Mouse (Mus musculus) G1E (cell line): ENCODE results near the gene Rfx8.

Experiments used
- CTCF ChIP-seq: IDR thresholded peaks from 2 replicates; pipeline ENCODE4 v1.5.1; 2012; ENCODE audit warnings: low read depth, low read length, inconsistent platforms, mixed read lengths
- GATA1 ChIP-seq: IDR thresholded peaks from 2 replicates; pipeline ENCODE4 v1.6.1; 2012; ENCODE audit warnings: borderline replicate concordance, low read length, inconsistent platforms, mixed read lengths
- POLR2AphosphoS5 ChIP-seq: IDR thresholded peaks from 2 replicates; pipeline ENCODE4 v1.6.1; 2012; ENCODE audit warnings: low read depth, low read length, inconsistent platforms; ENCODE audit not compliant: insufficient replicate concordance
- TAL1 ChIP-seq: conservative IDR thresholded peaks from 2 replicates; pipeline ENCODE4 v1.6.1; 2012; ENCODE audit warnings: low read depth, low read length, inconsistent platforms, mixed read lengths

DNA sequence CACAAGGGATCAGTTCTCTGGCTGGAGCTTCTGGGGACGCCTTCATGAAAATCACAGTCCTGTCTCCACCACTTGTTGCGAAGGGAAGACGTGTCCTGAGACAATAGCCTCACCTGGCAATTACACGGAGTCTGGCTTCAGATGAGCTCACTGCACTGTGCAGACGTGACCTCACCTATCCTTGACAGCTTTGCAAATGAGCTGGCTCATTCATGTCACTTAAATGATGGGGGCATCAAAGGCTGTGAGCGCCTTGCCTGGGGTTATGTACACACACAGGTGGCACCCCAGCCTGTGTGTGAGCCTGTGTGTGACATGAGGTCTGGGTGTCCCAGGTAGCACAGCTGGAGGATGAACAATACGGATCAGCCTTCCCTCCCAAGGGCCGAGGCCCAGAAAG, 41.9 kb downstream of the Rfx8 start:
- TF ChIP-seq CTCF (no peak), GATA1 (no peak), TAL1 (no peak), POLR2AphosphoS5 (no peak)
